Mouse (Mus musculus) kidney, postnatal 0 days (tissue): ENCODE measurements around the gene Slc35f4. TPM values are rescaled to one million over a fixed set of nuclear protein-coding genes. Genes with fewer than 3 reads are reported as not detected.
A peak's percentile ranks its signal among the peaks of the same experiment; 100 is the strongest.

Source experiments
- ATAC-seq: fragments of 200-750 bp; cut with Nextera tagmentation; replicated peaks from 2 replicates; pipeline ENCODE4 v1.8.0; 2017; ENCODE audit warnings: low read depth, moderate number of reproducible peaks, moderate TSS enrichment, moderate library complexity; ENCODE audit not compliant: low FRiP score
- DNase-seq: peaks from one replicate; pipeline ENCODE4 v3.0.0-alpha.2; 2016; ENCODE audit warnings: low spot score
- H3K27ac ChIP-seq: fragments of 300-500 bp; sonication (generic); 2 replicates; pipeline ENCODE4 v1.5.1; 2014; ENCODE audit warnings: mild to moderate bottlenecking
- H3K27me3 ChIP-seq: fragments of 300-500 bp; sonication (generic); 2 replicates; pipeline ENCODE4 v1.6.1; 2014; ENCODE audit warnings: low read length, mixed read lengths; ENCODE audit not compliant: insufficient read depth
- H3K36me3 ChIP-seq: fragments of 300-500 bp; sonication (generic); 2 replicates; pipeline ENCODE4 v1.6.1; 2014; ENCODE audit warnings: low read length, mixed read lengths; ENCODE audit not compliant: insufficient read depth
- H3K4me1 ChIP-seq: fragments of 300-500 bp; sonication (generic); replicated peaks from 2 replicates; pipeline ENCODE4 v1.6.1; 2014; ENCODE audit warnings: antibody characterized with exemption, low read length, mixed read lengths; ENCODE audit not compliant: insufficient read depth
- H3K4me2 ChIP-seq: fragments of 300-500 bp; sonication (generic); 2 replicates; pipeline ENCODE4 v1.6.1; 2014; ENCODE audit warnings: mild to moderate bottlenecking, low read length, moderate library complexity, mixed read lengths
- H3K4me3 ChIP-seq: fragments of 300-500 bp; sonication (generic); replicated peaks from 2 replicates; pipeline ENCODE4 v1.5.1; 2014; ENCODE audit warnings: low read depth, low read length
- H3K9ac ChIP-seq: fragments of 300-500 bp; sonication (generic); 2 replicates; pipeline ENCODE4 v1.6.1; 2014; ENCODE audit warnings: low read depth, low read length
- H3K9me3 ChIP-seq: fragments of 300-500 bp; sonication (generic); replicated peaks from 2 replicates; pipeline ENCODE4 v1.6.1; 2016; ENCODE audit warnings: low read length, inconsistent platforms, mixed read lengths
- CTCF ChIP-seq: IDR thresholded peaks from 2 replicates; pipeline ENCODE4 v1.5.1; 2016; ENCODE audit warnings: antibody characterized with exemption, low read depth, mild to moderate bottlenecking, moderate library complexity
- WGBS: fragments of 180-500 bp; shearing (Covaris S2); extraction: QIAGEN DNeasy Blood & Tissue Kit; methylation state at CpG from one replicate; pipeline ENCODE4 v1.1.7; 2014; 5-methylcytosine and 5-hydroxymethylcytosine counted together
- polyA plus RNA-seq: library from polyadenylated mRNA; unstranded; fragments of >200 nt; fragmentation: Nextera tagmentation; extraction: Ambion mirVana; gene quantifications from 2 replicates; pipeline ENCODE4 v1.2.1, GENCODE M21; 2015

Gene Slc35f4
- polyA plus RNA-seq: not detected in 2 replicates

DNA sequence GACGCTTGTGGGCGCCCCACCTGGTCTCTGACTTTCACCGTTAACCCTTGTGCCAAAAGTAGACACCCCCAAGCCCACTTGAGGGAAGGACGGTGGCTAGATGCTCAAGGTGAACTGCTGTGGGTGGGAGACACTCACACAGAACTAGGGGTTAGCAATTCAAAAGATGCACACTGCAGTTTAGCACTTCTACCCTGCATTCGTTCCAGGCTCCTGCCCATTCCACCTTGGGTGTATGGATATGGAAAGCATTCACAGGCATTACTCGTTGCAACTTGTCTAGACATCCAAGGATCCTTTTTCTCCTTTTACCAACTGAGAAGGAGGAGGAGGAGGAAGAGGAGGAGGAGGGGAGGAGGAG lies at the start of gene Slc35f4:
Gene Slc35f4 (minus strand): TSS at position 116 of the 361 bp plus-strand sequence.
- WGBS: 13% methylated on average over 6 of the region's 6 CpGs
- DNase-seq (no peak), ATAC-seq (no peak)
- Histone ChIP-seq H3K4me1 (no peaks in the 10 kb centered on the region), H3K36me3 (no peaks in the 10 kb centered on the region), H3K27ac (no peak within 1 kb of the TSS), H3K4me2 (peak within 1 kb of the TSS; percentile 40), H3K4me3 (0 out of 2 replicates have a peak within 1 kb of the TSS, but pooled peaks have one; percentile 4), H3K9me3 (no peaks in the 10 kb centered on the region), H3K9ac (no peak within 1 kb of the TSS), H3K27me3 (no peaks in the 10 kb centered on the region)
- TF ChIP-seq CTCF: no peak

DNA sequence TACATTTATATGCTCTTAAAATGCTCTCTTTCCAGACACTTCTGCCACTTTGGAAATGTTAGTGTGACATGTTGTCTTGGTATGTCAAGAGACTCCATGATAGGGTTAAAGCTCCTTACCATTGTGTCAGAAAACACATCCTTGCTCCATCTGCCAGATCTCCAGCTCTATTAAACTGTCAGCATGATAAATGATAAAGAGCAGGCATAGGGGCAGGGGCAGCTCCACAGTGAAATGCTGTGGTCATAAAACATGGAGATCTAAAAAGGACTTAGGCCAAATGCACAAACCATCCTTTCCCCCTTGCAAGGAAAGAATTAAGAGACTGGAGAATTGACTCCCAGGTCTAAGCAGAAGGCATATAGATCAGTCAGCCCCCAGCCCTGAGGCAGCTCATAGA lies 42.5 kb upstream of the Slc35f4 start:
- Histone ChIP-seq H3K27ac (no peak overlapping the region), H3K9me3 (no peaks in the 10 kb centered on the region), H3K36me3 (no peaks in the 10 kb centered on the region), H3K4me3 (no peak overlapping the region), H3K27me3 (no peaks in the 10 kb centered on the region), H3K4me2 (no peak overlapping the region), H3K9ac (no peak overlapping the region), H3K4me1 (no peaks in the 10 kb centered on the region)
- DNase-seq: no peak
- no peak for ATAC-seq
- TF ChIP-seq CTCF: no peak

DNA sequence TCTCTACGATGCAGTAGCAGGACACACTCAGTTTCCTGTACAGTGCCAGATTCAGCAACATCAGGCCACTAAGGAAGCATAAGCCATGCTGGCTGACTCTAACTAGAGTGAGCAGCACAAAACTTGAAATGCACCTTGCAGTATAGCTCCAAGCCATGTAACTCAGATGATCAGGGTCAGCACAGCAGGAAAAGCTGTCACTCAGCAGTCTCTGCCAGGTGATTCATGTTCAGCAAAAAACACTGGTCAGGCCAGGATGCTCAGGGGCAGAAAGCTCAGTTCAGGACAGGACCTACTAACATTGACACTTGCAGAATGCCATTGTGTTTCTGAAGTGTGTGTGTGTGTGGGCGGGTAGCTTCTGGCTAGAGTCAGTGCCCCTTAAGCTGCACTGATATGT lies 34.9 kb upstream of the Slc35f4 start:
- no peaks in the 10 kb centered on the region for H3K36me3 ChIP-seq
- no peak overlapping the region for H3K27ac ChIP-seq
- no peak for ATAC-seq
- no peak overlapping the region for H3K4me3 ChIP-seq
- H3K4me1 ChIP-seq: no peaks in the 10 kb centered on the region
- H3K9me3 ChIP-seq: no peaks in the 10 kb centered on the region
- 66% methylated on average over 2 of the region's 2 CpGs for WGBS
- no peak overlapping the region for H3K9ac ChIP-seq
- no peak for DNase-seq
- no peaks in the 10 kb centered on the region for H3K27me3 ChIP-seq
- no peak overlapping the region for H3K4me2 ChIP-seq
- TF ChIP-seq CTCF: no peak

DNA sequence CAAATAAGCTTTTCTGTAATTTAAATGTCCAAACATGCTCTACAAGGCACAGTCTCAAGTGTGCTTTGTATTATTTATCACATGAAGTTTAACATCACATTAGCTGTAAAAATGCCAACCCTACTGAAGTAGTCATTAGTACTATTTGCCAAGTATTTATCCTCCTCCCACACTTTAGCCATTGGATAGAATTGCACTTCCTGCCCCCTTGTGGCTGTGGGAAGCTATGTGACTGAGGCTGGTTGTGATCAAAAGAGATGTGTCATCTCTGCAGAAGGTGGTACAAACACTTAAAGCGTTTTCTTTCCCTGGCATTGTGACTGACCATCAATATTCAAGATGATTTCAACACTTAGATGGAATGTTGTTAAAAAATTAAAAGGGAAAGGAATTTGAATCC lies 14.3 kb upstream of the Slc35f4 start:
- peak; percentile 68 for DNase-seq
- WGBS: 33% methylated on average over 1 of the region's 1 CpGs
- no peak overlapping the region for H3K4me3 ChIP-seq

DNA sequence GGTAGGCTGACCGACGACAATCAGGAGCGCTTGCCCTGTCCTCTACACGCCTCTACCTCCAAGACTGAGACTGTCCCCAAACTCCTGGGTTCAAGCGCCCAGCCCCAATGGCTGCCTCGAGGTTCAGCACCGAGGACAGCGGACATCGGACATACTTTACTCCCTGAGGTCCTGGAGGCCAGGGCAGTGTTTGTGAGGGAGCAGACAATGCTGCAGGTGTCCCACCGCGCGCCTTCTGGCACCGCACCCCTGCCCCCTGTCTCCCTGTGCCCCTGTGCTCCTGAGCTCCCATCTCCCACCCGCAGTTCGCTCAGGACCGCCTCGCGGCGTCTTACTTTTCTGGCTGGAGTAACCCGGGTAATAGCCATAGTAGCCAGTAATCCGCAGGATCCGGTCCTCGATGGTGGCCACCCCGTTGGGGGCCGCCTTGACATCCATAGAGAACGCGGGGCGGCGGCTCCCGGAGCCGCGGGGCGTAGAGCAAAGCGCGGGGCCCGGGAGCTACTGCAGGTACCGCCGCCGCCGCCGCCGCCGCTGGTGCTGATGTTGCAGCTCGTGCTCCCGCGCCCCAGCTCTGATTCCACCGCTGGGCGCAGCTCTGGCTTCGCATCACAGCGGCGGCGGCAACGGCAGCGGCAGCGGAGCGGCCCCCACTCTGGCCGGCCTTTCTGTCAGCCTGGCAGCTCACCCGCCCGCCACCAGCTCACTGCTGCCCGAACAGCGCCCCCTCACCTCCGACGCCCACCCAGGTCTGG lies 493 bp downstream of the Slc35f4 start:
- TF ChIP-seq CTCF: no peak; the same call in 1 of the 2 replicates
- H3K9ac ChIP-seq: no peak overlapping the region
- ATAC-seq (peak; percentile 84), DNase-seq (peak; percentile 83)
- H3K4me3 ChIP-seq: 0 out of 2 replicates have a peak overlapping the region, but pooled peaks have one; percentile 4
- H3K4me2 ChIP-seq: peak overlapping the region; percentile 40
- H3K4me1 ChIP-seq: no peaks in the 10 kb centered on the region
- H3K27ac ChIP-seq: no peak overlapping the region
- WGBS: 1% methylated on average over 60 of the region's 63 CpGs
- H3K27me3 ChIP-seq: no peaks in the 10 kb centered on the region
- H3K36me3 ChIP-seq: no peaks in the 10 kb centered on the region
- no peaks in the 10 kb centered on the region for H3K9me3 ChIP-seq

More for the DNA sequence above, 14.3 kb upstream of the Slc35f4 start:
- TF ChIP-seq CTCF: peak; percentile 74
- Histone ChIP-seq H3K27me3 (no peaks in the 10 kb centered on the region), H3K4me2 (no peak overlapping the region), H3K9me3 (no peaks in the 10 kb centered on the region), H3K9ac (no peak overlapping the region), H3K27ac (no peak overlapping the region), H3K36me3 (no peaks in the 10 kb centered on the region), H3K4me1 (no peaks in the 10 kb centered on the region)
- ATAC-seq: no peak

DNA sequence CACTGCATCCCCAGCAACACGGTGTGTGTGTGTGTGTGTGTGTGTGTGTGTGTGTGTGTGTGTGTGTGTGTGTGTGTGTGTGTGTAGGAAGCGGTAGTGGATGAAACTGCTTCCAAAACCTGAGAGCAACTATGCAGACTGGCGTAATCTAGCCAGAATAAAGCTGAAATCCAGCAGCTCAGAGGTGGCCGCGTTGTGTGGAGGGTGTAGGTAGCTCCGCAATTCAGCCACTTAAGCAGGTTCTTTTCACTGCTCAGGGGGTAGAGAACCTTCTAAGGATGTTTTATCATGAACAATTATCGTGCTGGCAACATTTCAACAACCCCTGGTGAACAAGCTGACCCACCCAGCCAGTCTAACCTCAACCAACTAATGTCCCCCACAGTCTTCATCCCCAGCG lies 1.2 kb downstream of the Slc35f4 start:
- Histone ChIP-seq H3K4me2 (no peak overlapping the region), H3K27me3 (no peaks in the 10 kb centered on the region), H3K9ac (no peak overlapping the region), H3K36me3 (no peaks in the 10 kb centered on the region), H3K4me3 (no peak overlapping the region), H3K9me3 (no peaks in the 10 kb centered on the region), H3K27ac (no peak overlapping the region), H3K4me1 (no peaks in the 10 kb centered on the region)
- DNase-seq: no peak
- ATAC-seq: no peak
- TF ChIP-seq CTCF: no peak
- WGBS: 68% methylated on average over 8 of the region's 8 CpGs
